Mouse (Mus musculus): ENCODE data around the gene Cradd.

Gene Cradd

GRCm38 (mm10) chr10:95332596-95332995 is 8.7 kb upstream of the Cradd start:
- DNase-seq (ENCODE audit: low read depth): no peak

GRCm38 (mm10) chr10:95330375-95331363 is 6.7 kb upstream of the Cradd start:
- DNase-seq (ENCODE audit: low read depth): no peak

- no peak for DNase-seq (ENCODE audit: low read depth)
These were observed 6.0 kb upstream of the Cradd start for GRCm38 (mm10) chr10:95329884-95330283.

- DNase-seq (ENCODE audit: low read depth): no peak
These were observed 322 bp upstream of the Cradd start for GRCm38 (mm10) chr10:95324278-95324631.

- DNase-seq (ENCODE audit: low read depth): no peak
These were observed 1.6 kb downstream of the Cradd start for GRCm38 (mm10) chr10:95322076-95323070.

GRCm38 (mm10) chr10:95319001-95319400 is 4.9 kb downstream of the Cradd start:
- DNase-seq (ENCODE audit: low read depth): no peak

GRCm38 (mm10) chr10:95318392-95318708 is 5.6 kb downstream of the Cradd start:
- no peak for DNase-seq (ENCODE audit: low read depth)

GRCm38 (mm10) chr10:95317581-95318391 is 6.1 kb downstream of the Cradd start:
- no peak for DNase-seq (ENCODE audit: low read depth)

GRCm38 (mm10) chr10:95317091-95317490 is 6.8 kb downstream of the Cradd start:
- DNase-seq (ENCODE audit: low read depth): no peak

- no peak for DNase-seq (ENCODE audit: low read depth)
These were observed 7.3 kb downstream of the Cradd start for GRCm38 (mm10) chr10:95316675-95317074.

GRCm38 (mm10) chr10:95315801-95316474 is 8.0 kb downstream of the Cradd start:
- DNase-seq (ENCODE audit: low read depth): no peak

- DNase-seq (ENCODE audit: low read depth): no peak
These were observed 8.6 kb downstream of the Cradd start for GRCm38 (mm10) chr10:95315321-95315720.

GRCm38 (mm10) chr10:95314019-95314418 is 9.9 kb downstream of the Cradd start:
- no peak for DNase-seq (ENCODE audit: low read depth)

GRCm38 (mm10) chr10:95313524-95313923 is 10.4 kb downstream of the Cradd start:
- DNase-seq (ENCODE audit: low read depth): no peak

- no peak for DNase-seq (ENCODE audit: low read depth)
These were observed 13.1 kb downstream of the Cradd start for GRCm38 (mm10) chr10:95310688-95311441.

GRCm38 (mm10) chr10:95309412-95310322 is 14.3 kb downstream of the Cradd start:
- no peak for DNase-seq (ENCODE audit: low read depth)

- no peak for DNase-seq (ENCODE audit: low read depth)
These were observed 14.9 kb downstream of the Cradd start for GRCm38 (mm10) chr10:95308991-95309390.

GRCm38 (mm10) chr10:95307916-95308315 is 16.0 kb downstream of the Cradd start:
- DNase-seq (ENCODE audit: low read depth): no peak

- no peak for DNase-seq (ENCODE audit: low read depth)
These were observed 16.9 kb downstream of the Cradd start for GRCm38 (mm10) chr10:95306824-95307552.

Data from c-Kit-positive CD71-negative TER-119-negative erythroid progenitor cells, embryonic 14.5 days (primary cell).